Mouse (Mus musculus) left cerebral cortex, adult 8-10 months (tissue): ENCODE data around the gene Tmprss4. TPM values are rescaled to one million over a fixed set of nuclear protein-coding genes. Genes with fewer than 3 reads are reported as not detected.
A peak's percentile ranks its signal among the peaks of the same experiment; 100 is the strongest.

Source experiments
- DNase-seq, 2 experiments: peaks; one replicate each; pipeline ENCODE4 v3.0.0; 2022; ENCODE audit warnings: low spot score in 2 of 2
- total RNA-seq, 4 experiments: library from RNA; stranded (reverse); gene quantifications; 2 replicates each; pipeline ENCODE4 v1.2.4; 2022

The Tmprss4 gene
- total RNA-seq, result under 1 TPM in 3 of 4 experiments, not detected in 1; 0.16 to 0.66 (median 0.30) TPM

GRCm38 (mm10) chr9:45203797-45204410 is at the start of gene Tmprss4:
Gene Tmprss4, minus strand, starts transcription at chr9:45204092.
- no peak for DNase-seq

- DNase-seq, result no peak
Observed at GRCm38 (mm10) chr9:45252395-45252794, 48.5 kb upstream of the Tmprss4 start.

- no peak for DNase-seq
Observed at GRCm38 (mm10) chr9:45251990-45252389, 48.1 kb upstream of the Tmprss4 start.

DNA sequence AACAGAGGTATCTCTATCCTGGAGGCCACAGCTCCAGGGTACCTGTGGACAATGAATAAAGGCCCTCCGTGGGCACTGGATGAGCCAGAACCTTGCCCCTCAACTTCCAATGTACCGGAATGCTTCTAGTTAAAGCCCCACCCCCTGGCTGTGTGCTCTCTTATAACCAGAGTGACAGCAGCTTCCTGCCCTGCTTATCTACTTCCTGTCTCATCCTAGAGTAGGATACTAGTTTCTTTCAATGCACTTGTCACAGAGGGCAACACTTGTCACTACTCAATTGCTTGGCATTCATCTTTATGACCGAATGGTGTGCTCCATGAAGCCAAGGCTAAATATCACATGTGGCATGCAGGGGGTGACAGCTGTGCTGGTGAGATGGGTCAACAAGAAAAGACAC is 47.4 kb upstream of the Tmprss4 start:
- no peak for DNase-seq

DNA sequence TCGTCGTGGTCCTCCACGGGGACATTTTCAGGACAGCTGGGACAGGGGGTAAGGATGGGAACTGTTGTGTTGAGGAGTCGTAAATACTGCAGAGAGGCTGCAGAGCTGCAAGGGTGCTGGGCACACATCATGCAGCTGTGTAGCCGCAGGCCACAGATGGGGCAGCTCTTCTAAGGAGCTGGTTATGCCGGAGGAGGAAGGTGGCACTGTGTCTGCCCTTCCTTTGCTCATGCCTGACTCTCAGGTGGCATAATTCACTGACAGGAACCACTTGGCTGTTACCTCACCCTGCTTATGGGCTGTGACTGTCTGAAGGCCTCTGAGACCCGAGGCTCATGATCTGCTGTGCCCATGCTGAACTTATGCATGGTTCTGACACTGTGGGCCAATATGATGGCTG is 46.4 kb upstream of the Tmprss4 start:
- DNase-seq, result no peak

GRCm38 (mm10) chr9:45247536-45247935 is 43.6 kb upstream of the Tmprss4 start:
- DNase-seq, result no peak

- no peak for DNase-seq
Observed at GRCm38 (mm10) chr9:45246060-45246459, 42.2 kb upstream of the Tmprss4 start.

- DNase-seq, result no peak
Observed at GRCm38 (mm10) chr9:45245432-45245831, 41.5 kb upstream of the Tmprss4 start.

DNA sequence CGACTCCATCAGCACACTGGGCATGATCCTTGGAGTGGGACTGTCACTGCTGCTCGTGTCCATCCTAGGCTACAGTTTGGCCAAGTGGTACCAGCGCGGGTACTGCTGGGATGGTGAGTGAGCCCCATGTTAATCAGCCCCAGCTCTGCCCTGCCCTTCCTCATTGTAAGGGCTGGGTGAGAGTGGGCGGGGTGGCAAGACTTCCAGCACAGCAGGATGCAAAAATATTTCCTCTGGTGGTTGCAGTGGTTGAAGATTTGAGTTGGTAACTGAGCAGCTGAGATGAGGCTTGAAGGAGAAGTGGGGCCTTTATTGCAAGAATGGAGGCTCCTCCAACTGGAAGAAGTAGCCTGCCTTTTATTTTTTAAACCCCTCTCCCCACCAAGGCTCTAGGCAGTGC is 37.5 kb upstream of the Tmprss4 start:
- DNase-seq, result no peak

DNA sequence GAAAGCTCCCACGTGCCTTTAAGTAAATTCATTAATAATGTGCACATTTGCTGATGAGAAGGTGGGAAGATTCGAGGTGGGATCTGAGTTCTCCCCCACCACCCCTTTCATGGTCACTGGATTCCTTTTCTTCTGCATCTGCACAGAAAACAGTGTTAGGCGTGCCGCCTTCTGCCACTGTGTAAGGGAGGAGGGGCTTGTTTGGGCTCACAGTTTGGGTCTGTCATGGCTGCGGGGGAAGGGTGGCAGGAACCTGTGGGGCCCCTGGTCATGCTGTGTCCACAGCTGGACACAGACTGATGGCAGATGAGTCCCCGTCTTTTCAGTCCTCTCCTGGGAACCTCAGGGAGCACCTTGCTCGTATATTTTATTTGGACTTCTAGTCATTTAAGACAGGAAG is 32.9 kb upstream of the Tmprss4 start:
- no peak for DNase-seq

DNA sequence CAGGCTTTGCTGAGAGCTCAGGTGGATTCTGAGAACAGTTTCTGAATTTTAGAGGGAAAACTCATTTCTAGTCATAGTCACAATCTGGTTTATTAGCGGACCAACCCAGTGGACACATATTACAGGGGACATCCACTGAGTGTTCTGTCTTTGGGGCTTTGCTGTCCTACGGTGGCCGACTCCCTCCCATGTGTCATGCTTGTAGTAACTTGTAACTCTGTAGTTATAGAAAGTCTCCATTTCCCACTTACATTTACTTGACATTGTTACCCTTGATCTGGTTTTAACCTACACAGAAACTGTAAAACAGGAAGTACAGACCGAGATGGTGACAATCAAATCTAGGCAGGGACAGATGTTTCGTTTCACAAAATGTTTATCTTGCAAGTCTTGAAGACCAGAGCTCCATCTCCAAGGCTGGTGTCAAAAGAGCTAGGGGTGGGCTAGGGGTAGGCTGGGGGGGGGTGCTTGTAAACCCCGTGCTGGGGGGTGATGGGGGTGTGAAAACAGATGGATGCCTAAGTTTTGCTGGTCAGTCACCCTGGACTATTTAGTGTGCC is 31.9 kb upstream of the Tmprss4 start:
- DNase-seq, result no peak

DNA sequence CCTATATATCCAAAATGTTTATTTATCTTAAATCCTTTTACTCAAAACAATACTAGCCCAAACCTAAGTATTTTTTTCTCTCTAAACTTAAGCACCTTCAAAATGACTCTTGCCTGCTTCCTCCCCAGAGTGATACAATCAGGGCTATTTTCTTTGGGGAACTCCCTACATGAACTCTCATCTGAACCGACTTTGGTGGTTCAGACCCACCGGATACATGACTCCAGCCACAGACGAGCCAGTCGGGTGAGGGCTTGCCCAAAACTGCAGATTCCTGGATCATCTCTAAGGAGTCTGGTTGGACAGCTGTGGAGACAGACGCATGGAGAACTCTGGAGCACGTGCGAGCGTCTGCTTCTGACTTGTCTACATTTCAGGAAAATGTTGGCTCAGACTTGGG is 25.5 kb upstream of the Tmprss4 start:
- DNase-seq, result no peak

- peak; percentile 77 to 90 for DNase-seq
Observed at GRCm38 (mm10) chr9:45221567-45221966, 17.7 kb upstream of the Tmprss4 start.

DNA sequence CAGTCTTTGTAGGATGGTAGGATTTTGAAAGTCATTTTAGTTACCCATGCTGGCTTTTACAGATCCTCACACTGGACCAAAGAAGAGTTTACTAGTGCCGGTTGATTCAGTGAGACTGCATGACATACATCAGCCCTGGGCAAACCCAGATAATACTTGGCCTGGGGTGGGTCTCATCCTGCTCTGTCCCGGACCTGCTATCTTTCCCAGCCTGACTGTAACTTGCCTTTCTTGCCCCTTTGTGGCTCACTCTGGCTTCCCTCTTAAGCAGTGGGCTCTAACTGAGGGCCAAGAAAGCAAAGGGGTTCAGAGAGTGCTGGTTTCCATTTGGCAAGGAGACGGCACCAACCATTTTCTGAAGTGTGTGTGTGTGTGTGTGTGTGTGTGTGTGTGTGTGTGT is 15.8 kb upstream of the Tmprss4 start:
- DNase-seq, result no peak

- DNase-seq, result no peak
Observed at GRCm38 (mm10) chr9:45215526-45216179, 11.8 kb upstream of the Tmprss4 start.

GRCm38 (mm10) chr9:45212001-45212400 is 8.1 kb upstream of the Tmprss4 start:
- DNase-seq, result no peak

DNA sequence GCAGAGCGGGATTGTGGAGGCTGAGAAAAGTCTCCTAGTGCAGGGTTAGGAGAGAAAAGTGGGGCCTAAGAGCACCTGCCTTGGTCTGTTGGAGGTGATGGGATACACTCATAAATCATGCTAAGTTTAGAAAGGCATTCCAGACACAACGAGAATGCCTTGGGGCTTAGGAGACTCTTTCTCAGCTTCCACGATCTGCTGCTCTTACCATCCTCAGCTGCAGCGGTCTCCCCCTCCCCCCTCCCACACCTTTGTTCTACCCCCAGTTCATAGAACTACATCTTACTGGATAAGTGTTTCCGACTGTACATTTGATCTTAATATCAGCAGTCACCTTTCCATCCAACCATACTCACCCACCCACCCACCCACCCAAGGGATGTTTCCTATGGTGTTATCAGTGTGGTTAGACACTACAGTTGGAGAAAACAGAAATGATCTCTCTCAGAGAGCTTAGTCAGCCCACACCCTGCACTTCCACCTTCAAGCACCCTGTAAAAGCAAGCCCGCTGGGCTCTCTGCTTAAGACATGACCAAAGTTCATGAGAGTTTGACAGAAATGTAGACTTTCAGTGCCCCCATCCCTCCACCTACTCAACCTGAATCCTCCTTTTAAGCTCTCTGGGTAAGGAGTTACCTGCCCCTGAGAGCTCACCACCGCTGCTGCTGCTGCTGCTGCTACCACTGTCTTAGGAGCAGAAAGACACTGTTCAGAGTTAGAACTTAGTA is 3.3 kb upstream of the Tmprss4 start:
- DNase-seq, result no peak

DNA sequence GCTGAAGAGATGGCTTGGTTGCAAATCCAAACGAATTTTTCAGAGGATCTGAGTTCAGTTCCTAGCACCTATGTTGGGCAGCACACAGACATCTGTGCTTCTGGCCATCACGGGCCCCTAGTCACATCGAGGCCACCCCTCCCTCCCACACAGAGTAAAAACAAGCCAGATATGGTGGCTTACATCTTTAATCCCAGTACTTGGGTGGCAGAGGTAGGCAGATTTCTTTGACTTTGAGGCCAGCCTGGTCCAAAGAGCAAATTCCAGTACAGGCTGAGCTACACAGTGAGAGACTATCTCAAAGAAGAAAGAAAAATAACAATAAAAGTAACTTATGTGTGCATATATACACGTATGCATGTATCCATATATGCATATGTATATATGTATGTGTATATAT is 2.2 kb upstream of the Tmprss4 start:
- no peak for DNase-seq

GRCm38 (mm10) chr9:45205143-45205542 is 1.3 kb upstream of the Tmprss4 start:
- DNase-seq, result no peak

DNA sequence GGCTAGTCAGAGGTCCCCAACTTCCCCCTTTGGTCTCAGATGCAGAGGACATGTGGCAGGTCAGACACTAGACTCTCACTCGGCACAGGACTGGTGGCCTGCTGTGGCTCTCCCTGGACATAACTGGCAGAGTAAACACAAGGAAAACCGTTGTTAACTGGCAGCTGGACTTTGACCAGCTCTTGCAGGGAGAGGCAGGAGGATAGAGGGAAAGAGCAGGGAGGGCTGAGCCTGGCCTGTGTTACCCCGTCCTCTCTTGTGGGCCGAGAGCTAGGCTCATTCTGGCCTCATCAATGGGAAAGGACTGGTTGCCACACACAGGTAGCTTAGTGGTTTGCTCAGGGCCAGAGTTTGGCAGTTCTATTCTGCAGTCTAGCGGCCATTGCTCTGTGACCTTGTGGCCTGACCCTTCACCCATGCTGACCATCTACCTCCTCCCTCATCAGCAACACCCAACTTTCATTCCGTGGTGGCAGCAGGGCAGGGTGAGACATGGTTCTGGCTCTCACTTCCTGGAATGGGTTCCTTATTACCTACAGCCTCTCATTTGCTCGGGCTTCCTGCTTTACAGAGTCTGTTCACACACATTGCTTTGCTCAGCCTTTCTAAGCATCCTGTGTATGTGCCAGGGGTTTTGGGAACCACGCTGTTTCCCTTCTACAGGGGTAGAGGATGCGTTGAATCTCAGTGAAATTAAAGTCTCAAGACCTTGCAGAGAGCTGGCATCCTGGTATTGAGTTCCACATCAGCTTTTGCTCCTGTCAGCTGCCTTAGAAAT is 1.7 kb downstream of the Tmprss4 start:
- DNase-seq, result no peak

DNA sequence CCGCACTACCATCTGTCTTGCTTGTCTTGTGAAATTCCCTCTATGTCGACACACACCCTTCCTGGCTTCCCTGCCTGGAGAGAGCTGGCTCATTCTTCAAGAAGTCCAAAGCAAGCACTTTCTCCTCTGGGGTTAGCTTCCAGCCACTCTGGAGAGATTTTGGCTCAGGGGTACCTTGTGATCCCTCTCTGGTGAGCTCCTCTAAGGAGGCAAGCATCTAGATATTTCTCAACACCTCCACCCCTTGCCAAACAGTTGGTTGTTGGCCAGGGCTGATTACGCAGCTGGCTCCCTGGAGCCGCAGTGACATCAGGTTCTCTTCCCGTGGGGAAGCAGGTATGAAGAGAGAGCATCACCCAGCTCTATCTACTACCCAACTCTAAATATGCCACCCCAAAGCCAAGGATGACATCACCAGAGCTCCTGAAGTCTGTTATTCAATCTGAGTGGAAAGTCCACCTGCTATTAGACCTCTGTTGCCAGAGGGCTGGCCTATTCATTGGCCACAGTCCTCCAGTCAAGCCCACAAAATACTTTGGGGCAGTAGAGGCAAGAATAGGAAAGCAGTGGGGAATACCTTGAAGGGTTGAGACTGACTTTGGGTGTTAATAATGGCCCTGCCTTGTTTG is 2.5 kb downstream of the Tmprss4 start:
- DNase-seq, result no peak
